Mouse (Mus musculus) neural tube, embryonic 13.5 days (tissue): ENCODE data around the gene D1Pas1. TPM values are rescaled to one million over a fixed set of nuclear protein-coding genes. Genes with fewer than 3 reads are reported as not detected.

Experiments used
- ATAC-seq: fragments of 200-750 bp; cut with Nextera tagmentation; 2 replicates; pipeline ENCODE4 v1.8.0; 2017; ENCODE audit warnings: low read depth, mild to moderate bottlenecking, moderate TSS enrichment, moderate library complexity
- H3K27ac ChIP-seq: fragments of 300-500 bp; sonication (generic); replicated peaks from 2 replicates; pipeline ENCODE4 v1.5.1; 2015; ENCODE audit warnings: moderate library complexity, mild to moderate bottlenecking, inconsistent platforms
- H3K27me3 ChIP-seq: fragments of 300-500 bp; sonication (generic); 2 replicates; pipeline ENCODE4 v1.6.1; 2015; ENCODE audit warnings: mild to moderate bottlenecking, inconsistent platforms
- H3K36me3 ChIP-seq: fragments of 300-500 bp; sonication (generic); 2 replicates; pipeline ENCODE4 v1.6.1; 2015; ENCODE audit warnings: mild to moderate bottlenecking, inconsistent platforms
- H3K4me1 ChIP-seq: fragments of 300-500 bp; sonication (generic); replicated peaks from 2 replicates; pipeline ENCODE4 v1.6.1; 2015; ENCODE audit warnings: inconsistent platforms
- H3K4me2 ChIP-seq: fragments of 300-500 bp; sonication (generic); 2 replicates; pipeline ENCODE4 v1.6.1; 2015; ENCODE audit warnings: inconsistent platforms, mild to moderate bottlenecking, moderate library complexity
- H3K4me3 ChIP-seq: fragments of 300-500 bp; sonication (generic); 2 replicates; pipeline ENCODE4 v1.5.1; 2015; ENCODE audit warnings: mild to moderate bottlenecking, inconsistent platforms
- H3K9ac ChIP-seq: fragments of 300-500 bp; sonication (generic); 2 replicates; pipeline ENCODE4 v1.6.1; 2015; ENCODE audit warnings: moderate library complexity, mild to moderate bottlenecking, inconsistent platforms
- H3K9me3 ChIP-seq: fragments of 300-500 bp; sonication (generic); 2 replicates; pipeline ENCODE4 v1.6.1; 2016; ENCODE audit warnings: inconsistent platforms
- WGBS: fragments of 180-500 bp; shearing (Covaris S2); methylation state at CpG from one replicate; pipeline ENCODE4 v1.1.7; 2015; 5-methylcytosine and 5-hydroxymethylcytosine counted together
- polyA plus RNA-seq: library from polyadenylated mRNA; unstranded; fragments of >200 nt; fragmentation: Nextera tagmentation; extraction: Ambion mirVana; gene quantifications from 2 replicates; pipeline ENCODE4 v1.2.1, GENCODE M21; 2015

The D1Pas1 gene
- polyA plus RNA-seq, 1 experiment from 2014 or later = 0.20 TPM

- Histone ChIP-seq H3K27ac (no peak overlapping the region), H3K4me3 (no peak overlapping the region), H3K4me1 (peaks cover 5% of the 10 kb centered on the region), H3K4me2 (no peak overlapping the region), H3K9ac (no peak overlapping the region), H3K27me3 (no peaks in the 10 kb centered on the region), H3K9me3 (no peaks in the 10 kb centered on the region), H3K36me3 (no peaks in the 10 kb centered on the region)
- ATAC-seq = no peak
- 82% methylated on average over 4 of the region's 4 CpGs for WGBS
Observed at GRCm38 (mm10) chr1:186954591-186954990, 12.6 kb upstream of the D1Pas1 start.

- 60% methylated on average over 4 of the region's 4 CpGs for WGBS
Observed at GRCm38 (mm10) chr1:186959380-186959779, 7.8 kb upstream of the D1Pas1 start.

GRCm38 (mm10) chr1:186964143-186964875 is 2.9 kb upstream of the D1Pas1 start:
- Histone ChIP-seq H3K4me2 (no peak overlapping the region), H3K4me3 (no peak overlapping the region), H3K9ac (no peak overlapping the region), H3K4me1 (no peaks in the 10 kb centered on the region), H3K9me3 (peaks cover 25% of the 10 kb centered on the region), H3K27me3 (no peaks in the 10 kb centered on the region), H3K36me3 (no peaks in the 10 kb centered on the region), H3K27ac (no peak overlapping the region)
- ATAC-seq = no peak
- 61% methylated on average over 4 of the region's 4 CpGs for WGBS

More at GRCm38 (mm10) chr1:186959380-186959779, 7.8 kb upstream of the D1Pas1 start:
- Histone ChIP-seq H3K4me2 (no peak overlapping the region), H3K9me3 (no peaks in the 10 kb centered on the region), H3K4me1 (peaks cover 5% of the 10 kb centered on the region), H3K27me3 (no peaks in the 10 kb centered on the region), H3K27ac (no peak overlapping the region), H3K9ac (no peak overlapping the region), H3K36me3 (no peaks in the 10 kb centered on the region), H3K4me3 (no peak overlapping the region)
- no peak for ATAC-seq

GRCm38 (mm10) chr1:186967926-186968325 is 710 bp downstream of the D1Pas1 start:
- no peak overlapping the region for H3K4me3 ChIP-seq
- no peaks in the 10 kb centered on the region for H3K36me3 ChIP-seq
- ATAC-seq = no peak
- H3K4me2 ChIP-seq = no peak overlapping the region
- no peaks in the 10 kb centered on the region for H3K4me1 ChIP-seq
- H3K9ac ChIP-seq = no peak overlapping the region
- H3K27ac ChIP-seq = no peak overlapping the region
- no peaks in the 10 kb centered on the region for H3K27me3 ChIP-seq
- H3K9me3 ChIP-seq = peaks cover 27% of the 10 kb centered on the region
- whole genome bisulfite sequencing = 93% methylated on average over 34 of the region's 34 CpGs

- H3K27me3 ChIP-seq = no peaks in the 10 kb centered on the region
- WGBS = 57% methylated on average over 4 of the region's 4 CpGs
- H3K27ac ChIP-seq = no peak overlapping the region
- no peaks in the 10 kb centered on the region for H3K36me3 ChIP-seq
- H3K9me3 ChIP-seq = no peaks in the 10 kb centered on the region
- no peak overlapping the region for H3K9ac ChIP-seq
- ATAC-seq = no peak
- no peak overlapping the region for H3K4me2 ChIP-seq
- H3K4me1 ChIP-seq = peaks cover 17% of the 10 kb centered on the region
- no peak overlapping the region for H3K4me3 ChIP-seq
Observed at GRCm38 (mm10) chr1:186976937-186977540, 9.8 kb downstream of the D1Pas1 start.

- H3K27ac ChIP-seq = no peak overlapping the region
- H3K27me3 ChIP-seq = no peaks in the 10 kb centered on the region
- ATAC-seq = no peak
- no peak overlapping the region for H3K9ac ChIP-seq
- no peaks in the 10 kb centered on the region for H3K36me3 ChIP-seq
- no peak overlapping the region for H3K4me2 ChIP-seq
- no peaks in the 10 kb centered on the region for H3K9me3 ChIP-seq
- no peak overlapping the region for H3K4me3 ChIP-seq
- 91% methylated on average over 2 of the region's 2 CpGs for whole genome bisulfite sequencing
- H3K4me1 ChIP-seq = peaks cover 17% of the 10 kb centered on the region
Observed at GRCm38 (mm10) chr1:186977801-186978200, 10.6 kb downstream of the D1Pas1 start.

GRCm38 (mm10) chr1:186979465-186979864 is 12.2 kb downstream of the D1Pas1 start:
- no peak overlapping the region; the same call in 1 of the 2 replicates for H3K27ac ChIP-seq
- peaks cover 17% of the 10 kb centered on the region for H3K4me1 ChIP-seq
- 0 out of 2 replicates have a peak, but pooled peaks cover 3% of the 10 kb centered on the region for H3K27me3 ChIP-seq
- H3K4me2 ChIP-seq = no peak overlapping the region
- H3K9me3 ChIP-seq = no peaks in the 10 kb centered on the region
- WGBS = 66% methylated on average over 8 of the region's 8 CpGs
- no peak overlapping the region for H3K9ac ChIP-seq
- no peak overlapping the region for H3K4me3 ChIP-seq
- no peaks in the 10 kb centered on the region for H3K36me3 ChIP-seq
- ATAC-seq = peak; percentile 8; the same call in 1 of the 2 replicates

- H3K27ac ChIP-seq = no peak overlapping the region; the same call in 1 of the 2 replicates
- WGBS = 47% methylated on average over 9 of the region's 9 CpGs
Observed at GRCm38 (mm10) chr1:186980503-186980902, 13.3 kb downstream of the D1Pas1 start.

GRCm38 (mm10) chr1:186985131-186985530 is 17.9 kb downstream of the D1Pas1 start:
- Histone ChIP-seq H3K36me3 (no peaks in the 10 kb centered on the region), H3K9ac (no peak overlapping the region), H3K9me3 (no peaks in the 10 kb centered on the region), H3K4me2 (no peak overlapping the region), H3K4me1 (peaks cover 9% of the 10 kb centered on the region), H3K27ac (no peak overlapping the region), H3K27me3 (0 out of 2 replicates have a peak, but pooled peaks cover 4% of the 10 kb centered on the region), H3K4me3 (no peak overlapping the region)
- no peak for ATAC-seq
- WGBS = 92% methylated on average over 11 of the region's 11 CpGs

More at GRCm38 (mm10) chr1:186980503-186980902, 13.3 kb downstream of the D1Pas1 start:
- Histone ChIP-seq H3K27me3 (0 out of 2 replicates have a peak, but pooled peaks cover 4% of the 10 kb centered on the region), H3K9ac (no peak overlapping the region), H3K4me2 (no peak overlapping the region), H3K9me3 (no peaks in the 10 kb centered on the region), H3K4me1 (peaks cover 17% of the 10 kb centered on the region), H3K36me3 (no peaks in the 10 kb centered on the region), H3K4me3 (no peak overlapping the region)
- no peak for ATAC-seq

- no peak for ATAC-seq
- no peak overlapping the region for H3K4me3 ChIP-seq
- WGBS = 81% methylated on average over 9 of the region's 9 CpGs
Observed at GRCm38 (mm10) chr1:186986086-186986485, 18.9 kb downstream of the D1Pas1 start.

GRCm38 (mm10) chr1:186986506-186986905 is 19.3 kb downstream of the D1Pas1 start:
- H3K4me1 ChIP-seq = no peaks in the 10 kb centered on the region
- 0 out of 2 replicates have a peak, but pooled peaks cover 4% of the 10 kb centered on the region for H3K27me3 ChIP-seq
- H3K27ac ChIP-seq = no peak overlapping the region
- 85% methylated on average over 8 of the region's 8 CpGs for WGBS
- no peak overlapping the region for H3K4me2 ChIP-seq
- H3K9ac ChIP-seq = no peak overlapping the region
- no peaks in the 10 kb centered on the region for H3K9me3 ChIP-seq
- H3K36me3 ChIP-seq = no peaks in the 10 kb centered on the region
- H3K4me3 ChIP-seq = no peak overlapping the region
- ATAC-seq = no peak

More at GRCm38 (mm10) chr1:186986086-186986485, 18.9 kb downstream of the D1Pas1 start:
- H3K36me3 ChIP-seq = no peaks in the 10 kb centered on the region
- H3K27me3 ChIP-seq = 0 out of 2 replicates have a peak, but pooled peaks cover 4% of the 10 kb centered on the region
- H3K4me1 ChIP-seq = no peaks in the 10 kb centered on the region
- no peak overlapping the region for H3K4me2 ChIP-seq
- no peaks in the 10 kb centered on the region for H3K9me3 ChIP-seq
- no peak overlapping the region for H3K27ac ChIP-seq
- H3K9ac ChIP-seq = no peak overlapping the region

- Histone ChIP-seq H3K4me1 (no peaks in the 10 kb centered on the region), H3K4me2 (no peak overlapping the region), H3K36me3 (no peaks in the 10 kb centered on the region), H3K27ac (no peak overlapping the region), H3K4me3 (no peak overlapping the region), H3K9me3 (no peaks in the 10 kb centered on the region), H3K27me3 (0 out of 2 replicates have a peak, but pooled peaks cover 4% of the 10 kb centered on the region), H3K9ac (no peak overlapping the region)
- 66% methylated on average over 9 of the region's 9 CpGs for WGBS
- ATAC-seq = no peak
Observed at GRCm38 (mm10) chr1:186988281-186988682, 21.1 kb downstream of the D1Pas1 start.
